Mouse (Mus musculus) thymus, adult 2 months (tissue): ENCODE data around the gene Dcx.

ENCODE experiments used
- CTCF ChIP-seq: fragments of 200-500 bp; IDR thresholded peaks from 2 replicates; pipeline ENCODE4 v1.5.1; 2012; ENCODE audit warnings: mild to moderate bottlenecking, control low read depth, low read length, moderate library complexity, borderline replicate concordance; ENCODE audit not compliant: control insufficient read depth, poor library complexity, insufficient read depth; ENCODE audit errors: extremely low read depth
- POLR2A ChIP-seq: fragments of 200-500 bp; IDR thresholded peaks from 2 replicates; pipeline ENCODE4 v1.6.1; 2012; ENCODE audit warnings: mild to moderate bottlenecking, low read length, control low read depth, moderate library complexity; ENCODE audit not compliant: control insufficient read depth, poor library complexity, insufficient read depth; ENCODE audit errors: extremely low read depth

DNA sequence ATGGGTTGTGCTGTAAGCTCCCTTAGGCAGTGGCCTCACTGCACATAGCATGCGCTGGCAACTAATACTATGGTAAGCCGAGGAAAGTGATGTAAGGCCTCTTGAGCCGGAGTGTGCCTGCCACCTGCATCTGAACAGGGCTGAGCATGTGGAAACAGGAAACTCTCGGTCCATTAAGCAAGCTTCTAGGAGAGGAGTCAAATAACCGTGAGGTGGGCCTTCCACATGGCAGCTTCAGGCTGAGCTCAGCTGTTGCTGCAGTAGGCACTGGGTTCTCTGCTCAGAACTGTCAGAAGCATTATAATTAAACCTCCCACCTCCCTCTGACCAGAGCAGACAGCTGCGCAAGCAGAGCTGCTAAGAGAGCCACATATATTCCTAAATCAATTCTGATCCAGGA is 33.1 kb upstream of the Dcx start:
- TF ChIP-seq POLR2A (no peak), CTCF (no peak)
